Mouse (Mus musculus) kidney, adult 2 months (tissue): ENCODE results near the gene Slc8a1. TPM values are rescaled to one million over a fixed set of nuclear protein-coding genes. Genes with fewer than 3 reads are reported as not detected.

Experiments
- DNase-seq: peaks from one replicate; pipeline ENCODE4 v3.0.0; 2021
- H3K27ac ChIP-seq: fragments of 200-500 bp; 2 replicates; pipeline ENCODE4 v1.5.1; 2012; ENCODE audit warnings: low read depth, low read length, control low read depth, inconsistent platforms; ENCODE audit not compliant: insufficient read depth
- H3K27me3 ChIP-seq: fragments of 200-500 bp; replicated peaks from 2 replicates; pipeline ENCODE4 v1.6.1; 2012; ENCODE audit warnings: mild to moderate bottlenecking, moderate library complexity, low read length, inconsistent platforms; ENCODE audit not compliant: control insufficient read depth, insufficient read depth
- H3K36me3 ChIP-seq: fragments of 200-500 bp; 2 replicates; pipeline ENCODE4 v1.6.1; 2012; ENCODE audit warnings: mild to moderate bottlenecking, moderate library complexity, low read length, inconsistent platforms; ENCODE audit not compliant: control insufficient read depth, insufficient read depth
- H3K4me1 ChIP-seq: fragments of 200-500 bp; 2 replicates; pipeline ENCODE4 v1.6.1; 2011; ENCODE audit warnings: low read length; ENCODE audit not compliant: control insufficient read depth, insufficient read depth
- H3K4me3 ChIP-seq: fragments of 200-500 bp; 2 replicates; pipeline ENCODE4 v1.5.1; 2011; ENCODE audit warnings: mild to moderate bottlenecking, low read depth, low read length, control low read depth; ENCODE audit not compliant: insufficient read depth
- CTCF ChIP-seq: fragments of 200-500 bp; conservative IDR thresholded peaks from 2 replicates; pipeline ENCODE4 v1.5.1; 2011; ENCODE audit warnings: low read depth, mild to moderate bottlenecking, control low read depth, low read length, moderate library complexity, mixed read lengths; ENCODE audit not compliant: insufficient read depth, insufficient read length
- POLR2A ChIP-seq: fragments of 200-500 bp; IDR thresholded peaks from one replicate; pipeline ENCODE4 v1.6.1; 2011; ENCODE audit warnings: low read depth, low read length, control low read depth
- WGBS: fragments of 180-500 bp; shearing (Covaris S2); methylation state at CpG from one replicate; pipeline ENCODE4 v1.1.7; 2018; 5-methylcytosine and 5-hydroxymethylcytosine counted together
- polyA plus RNA-seq: library from polyadenylated mRNA; depleted of rRNA; stranded (reverse); fragments of >200 nt; gene quantifications from 2 replicates; pipeline ENCODE4 v1.2.3, GENCODE M21; 2012

The Slc8a1 gene
- polyA plus RNA-seq, 1 experiment, result 15.1 TPM

DNA sequence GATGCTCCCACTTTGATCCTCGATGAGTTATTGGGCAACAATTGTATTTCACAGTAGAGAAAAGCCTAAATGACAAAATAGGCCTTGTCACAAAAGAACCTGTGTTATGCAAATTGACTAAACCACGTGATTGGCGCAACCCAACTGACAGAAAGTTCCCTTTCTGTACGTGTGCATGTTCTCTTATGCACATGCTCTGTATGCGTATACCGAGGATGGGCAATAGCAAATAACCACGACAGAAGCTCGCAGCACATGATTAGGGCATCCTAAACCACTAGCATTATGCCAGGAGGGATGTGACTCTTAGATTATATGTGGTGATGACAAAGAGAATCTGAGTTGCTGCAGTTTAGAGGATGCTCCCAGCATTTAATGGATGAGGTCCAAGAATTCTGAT, 122.8 kb downstream of the Slc8a1 start:
- no peak for DNase-seq
- Histone ChIP-seq H3K27me3 (no peaks in the 10 kb centered on the region), H3K36me3 (no peaks in the 10 kb centered on the region), H3K27ac (no peak overlapping the region), H3K4me3 (no peak overlapping the region), H3K4me1 (no peaks in the 10 kb centered on the region)
- WGBS, result 92% methylated on average over 8 of the region's 8 CpGs
- TF ChIP-seq CTCF (no peak), POLR2A (no peak)

DNA sequence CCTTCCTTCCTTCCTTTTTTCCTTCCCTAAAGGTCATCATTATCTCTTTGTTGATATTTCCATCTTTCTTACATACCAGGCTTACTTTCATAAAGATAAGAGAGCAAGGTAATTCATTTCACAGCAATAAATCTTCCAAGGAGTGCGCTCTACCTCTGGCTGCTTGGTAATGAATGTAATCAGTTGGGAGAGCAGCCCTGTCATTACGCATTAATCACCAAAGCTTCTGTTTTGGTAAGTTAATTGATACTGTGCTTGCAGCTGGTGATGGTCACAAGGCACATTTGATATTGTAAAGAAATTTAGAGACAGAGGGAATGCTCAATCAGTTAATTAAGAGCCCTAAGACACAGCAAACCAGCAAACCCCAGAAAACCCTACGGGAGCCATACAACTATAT, 130.7 kb downstream of the Slc8a1 start:
- Histone ChIP-seq H3K4me1 (no peaks in the 10 kb centered on the region), H3K4me3 (no peak overlapping the region), H3K27ac (no peak overlapping the region), H3K36me3 (no peaks in the 10 kb centered on the region), H3K27me3 (no peaks in the 10 kb centered on the region)
- WGBS, result 61% methylated on average over 3 of the region's 3 CpGs
- TF ChIP-seq CTCF, result no peak
- TF ChIP-seq POLR2A, result no peak
- no peak for DNase-seq

DNA sequence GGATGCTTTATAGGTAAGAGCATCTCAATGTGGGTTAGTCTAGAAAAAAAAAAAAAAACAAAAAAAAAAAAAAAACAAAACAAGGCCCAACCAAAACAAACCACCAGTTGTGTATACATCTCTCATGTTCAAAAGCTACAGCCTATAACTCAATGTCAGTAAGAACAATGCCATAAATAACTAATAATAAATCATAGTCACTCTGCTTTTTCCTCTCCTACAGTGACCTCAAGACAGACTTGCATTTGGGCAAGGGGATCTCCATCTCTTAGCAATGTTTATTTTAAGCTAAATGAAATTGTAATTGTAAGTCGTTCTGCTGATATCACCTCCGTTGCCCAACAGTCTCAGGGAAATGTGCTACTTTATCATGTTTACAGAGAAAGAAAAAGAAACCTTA, 132.1 kb downstream of the Slc8a1 start:
- no peak overlapping the region for H3K4me3 ChIP-seq
- TF ChIP-seq POLR2A, result no peak
- TF ChIP-seq CTCF, result no peak
- no peaks in the 10 kb centered on the region for H3K27me3 ChIP-seq
- DNase-seq, result no peak
- no peaks in the 10 kb centered on the region for H3K36me3 ChIP-seq
- H3K4me1 ChIP-seq, result no peaks in the 10 kb centered on the region
- 49% methylated on average over 2 of the region's 2 CpGs for WGBS
- no peak overlapping the region for H3K27ac ChIP-seq

DNA sequence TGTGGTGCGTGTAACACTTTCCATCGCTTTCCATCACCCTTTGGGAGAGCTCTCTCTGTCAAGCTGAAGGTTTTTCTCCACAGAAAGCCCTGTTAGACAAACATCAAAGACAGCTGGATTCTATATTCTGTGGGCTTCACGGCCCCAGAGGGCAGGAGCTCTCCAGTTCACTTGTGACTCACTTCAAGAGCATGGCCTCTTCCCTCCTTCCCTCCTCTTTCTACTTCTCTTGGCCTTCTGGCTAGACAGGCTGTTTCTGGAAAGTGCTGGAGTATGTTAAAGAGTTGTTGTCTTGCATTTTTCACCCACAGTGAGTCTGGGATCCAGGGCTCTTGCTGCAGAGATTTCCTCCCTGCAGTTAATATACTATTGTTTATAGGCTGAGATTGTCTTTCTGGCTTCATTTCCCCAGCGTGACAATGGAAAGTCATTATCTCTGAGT, 132.9 kb downstream of the Slc8a1 start:
- TF ChIP-seq POLR2A, result no peak
- TF ChIP-seq CTCF, result no peak
- no peaks in the 10 kb centered on the region for H3K27me3 ChIP-seq
- WGBS, result 61% methylated on average over 4 of the region's 4 CpGs
- no peaks in the 10 kb centered on the region for H3K4me1 ChIP-seq
- no peak for DNase-seq
- no peaks in the 10 kb centered on the region for H3K36me3 ChIP-seq
- no peak overlapping the region for H3K4me3 ChIP-seq
- no peak overlapping the region for H3K27ac ChIP-seq

DNA sequence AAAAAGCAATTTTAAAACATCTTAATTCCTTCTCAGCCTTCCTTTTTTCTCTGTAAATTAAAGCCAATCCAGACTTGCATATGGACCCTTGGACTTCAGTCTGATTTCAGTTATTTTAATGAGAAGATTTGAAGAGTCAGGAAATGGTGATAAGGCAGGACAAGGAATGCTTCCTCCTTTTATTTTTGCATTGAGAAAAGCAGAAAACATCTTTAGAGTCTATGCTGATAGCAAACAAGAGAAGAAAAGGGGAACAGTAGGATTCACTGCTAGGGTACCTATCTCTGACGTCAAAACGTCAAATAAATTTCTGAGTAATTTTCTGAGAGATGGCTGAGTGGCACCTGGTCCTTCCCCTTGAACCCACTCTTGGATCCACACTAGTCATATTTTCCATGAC, 139.1 kb downstream of the Slc8a1 start:
- no peak for TF ChIP-seq CTCF
- TF ChIP-seq POLR2A, result no peak
- no peak for DNase-seq
- no peaks in the 10 kb centered on the region for H3K36me3 ChIP-seq
- no peaks in the 10 kb centered on the region for H3K27me3 ChIP-seq
- H3K4me1 ChIP-seq, result no peaks in the 10 kb centered on the region
- H3K27ac ChIP-seq, result no peak overlapping the region
- no peak overlapping the region for H3K4me3 ChIP-seq
- 81% methylated on average over 2 of the region's 2 CpGs for WGBS

DNA sequence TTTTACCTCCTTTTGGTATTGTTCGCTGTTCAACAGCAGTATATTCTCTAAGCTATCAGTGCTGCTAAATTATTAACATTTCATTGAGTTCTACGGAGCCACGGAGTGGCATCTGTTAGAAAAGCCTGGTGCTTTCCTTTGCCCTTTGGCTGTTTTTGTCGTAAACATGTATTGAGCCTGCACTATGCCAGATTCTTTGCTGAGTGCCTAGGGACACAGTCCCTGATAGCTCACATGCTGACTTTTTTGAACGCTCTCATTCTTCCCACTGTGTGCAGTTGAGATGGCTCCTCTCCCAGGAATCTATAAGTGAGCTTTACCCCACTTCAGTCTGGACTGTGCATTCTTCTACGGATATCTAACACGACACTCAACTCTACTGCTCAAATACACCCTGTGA, 148.4 kb downstream of the Slc8a1 start:
- no peak for DNase-seq
- Histone ChIP-seq H3K27me3 (no peaks in the 10 kb centered on the region), H3K27ac (no peak overlapping the region), H3K4me1 (no peaks in the 10 kb centered on the region), H3K4me3 (no peak overlapping the region), H3K36me3 (no peaks in the 10 kb centered on the region)
- 59% methylated on average over 7 of the region's 7 CpGs for WGBS
- TF ChIP-seq POLR2A, result no peak
- TF ChIP-seq CTCF, result no peak

DNA sequence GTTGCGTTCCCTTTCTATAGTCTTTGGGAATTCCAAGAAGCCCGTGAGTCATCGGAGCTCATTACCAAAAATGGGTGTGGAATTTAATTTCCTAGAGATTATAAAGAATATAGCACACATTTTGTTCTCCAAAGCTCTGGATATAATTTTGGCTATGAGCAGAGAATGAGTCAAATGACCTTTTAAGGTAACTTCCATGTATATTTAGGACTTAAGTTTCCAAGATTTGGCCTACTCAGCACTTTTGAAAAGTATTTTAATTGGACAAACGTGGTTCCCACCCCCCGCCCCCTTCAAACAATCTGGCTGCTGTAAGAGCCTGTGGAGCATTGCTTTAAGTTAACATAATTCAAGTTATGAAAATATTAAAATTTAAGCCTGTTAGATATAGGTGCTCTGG, 151.4 kb downstream of the Slc8a1 start:
- Histone ChIP-seq H3K36me3 (no peaks in the 10 kb centered on the region), H3K4me3 (no peak overlapping the region), H3K27ac (no peak overlapping the region), H3K27me3 (no peaks in the 10 kb centered on the region), H3K4me1 (no peaks in the 10 kb centered on the region)
- TF ChIP-seq CTCF, result no peak
- TF ChIP-seq POLR2A, result no peak
- DNase-seq, result no peak
- 90% methylated on average over 5 of the region's 5 CpGs for WGBS

DNA sequence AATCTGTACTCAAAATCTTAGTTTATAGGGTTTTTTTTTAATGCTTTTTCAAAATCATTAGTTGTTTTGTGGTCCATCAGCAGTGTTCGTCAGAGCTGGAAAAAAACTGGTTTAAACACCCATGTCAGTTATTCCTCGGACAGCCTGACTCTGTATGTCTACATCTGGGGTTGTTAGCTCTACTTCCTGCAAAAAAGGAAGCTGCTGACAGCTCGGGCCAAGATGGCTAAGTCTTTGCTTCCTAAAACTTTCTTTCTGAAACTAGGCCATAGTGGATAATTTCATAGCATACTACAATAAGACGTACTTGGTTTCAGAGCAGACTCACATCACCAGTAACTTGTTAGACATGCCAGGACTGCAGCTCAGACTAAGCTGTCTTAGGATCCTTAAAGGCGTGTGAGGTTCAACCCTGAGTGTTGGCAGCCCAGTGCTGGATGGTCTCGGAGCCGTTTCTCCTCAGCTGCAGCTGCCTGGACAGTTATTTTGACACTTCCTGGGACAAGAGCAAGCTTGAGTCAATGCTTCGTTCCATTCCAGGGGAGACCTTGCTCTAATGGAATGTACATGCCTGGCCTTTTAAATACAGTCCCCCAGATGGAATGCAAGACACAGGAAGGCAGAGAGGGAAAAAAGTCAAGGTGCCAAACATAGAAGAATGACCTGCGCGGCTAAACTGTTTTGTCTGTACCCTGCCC, 158.3 kb downstream of the Slc8a1 start:
- peak; percentile 5 for DNase-seq
- Histone ChIP-seq H3K36me3 (no peaks in the 10 kb centered on the region), H3K27me3 (no peaks in the 10 kb centered on the region), H3K4me3 (no peak overlapping the region), H3K27ac (no peak overlapping the region), H3K4me1 (no peaks in the 10 kb centered on the region)
- 45% methylated on average over 10 of the region's 10 CpGs for WGBS
- TF ChIP-seq POLR2A, result no peak
- no peak for TF ChIP-seq CTCF
